Mouse (Mus musculus) intestine, embryonic 15.5 days (tissue): ENCODE data around the gene Fam104a. TPM values are rescaled to one million over a fixed set of nuclear protein-coding genes. Genes with fewer than 3 reads are reported as not detected.

Experiments used
- ATAC-seq: fragments of 200-750 bp; cut with Nextera tagmentation; 2 replicates; pipeline ENCODE4 v1.8.0; 2017; ENCODE audit warnings: moderate TSS enrichment, moderate library complexity
- H3K27ac ChIP-seq: fragments of 300-500 bp; sonication (generic); 2 replicates; pipeline ENCODE4 v1.5.1; 2015; ENCODE audit warnings: mild to moderate bottlenecking, inconsistent platforms
- H3K27me3 ChIP-seq: fragments of 300-500 bp; sonication (generic); replicated peaks from 2 replicates; pipeline ENCODE4 v1.6.1; 2015; ENCODE audit warnings: inconsistent platforms
- H3K36me3 ChIP-seq: fragments of 300-500 bp; sonication (generic); 2 replicates; pipeline ENCODE4 v1.6.1; 2015; ENCODE audit warnings: inconsistent platforms
- H3K4me1 ChIP-seq: fragments of 300-500 bp; sonication (generic); replicated peaks from 2 replicates; pipeline ENCODE4 v1.6.1; 2015; ENCODE audit warnings: inconsistent platforms
- H3K4me2 ChIP-seq: fragments of 300-500 bp; sonication (generic); replicated peaks from 2 replicates; pipeline ENCODE4 v1.6.1; 2015; ENCODE audit warnings: mild to moderate bottlenecking, inconsistent platforms
- H3K4me3 ChIP-seq: fragments of 300-500 bp; sonication (generic); replicated peaks from 2 replicates; pipeline ENCODE4 v1.5.1; 2015; ENCODE audit warnings: inconsistent platforms
- H3K9ac ChIP-seq: fragments of 300-500 bp; sonication (generic); 2 replicates; pipeline ENCODE4 v1.6.1; 2015; ENCODE audit warnings: inconsistent platforms
- H3K9me3 ChIP-seq: fragments of 300-500 bp; sonication (generic); 2 replicates; pipeline ENCODE4 v1.6.1; 2016; ENCODE audit warnings: inconsistent platforms
- WGBS: fragments of 180-500 bp; shearing (Covaris S2); methylation state at CpG from one replicate; pipeline ENCODE4 v1.1.7; 2015; 5-methylcytosine and 5-hydroxymethylcytosine counted together
- polyA plus RNA-seq: library from polyadenylated mRNA; unstranded; fragments of >200 nt; fragmentation: Nextera tagmentation; extraction: Ambion mirVana; gene quantifications from 2 replicates; pipeline ENCODE4 v1.2.1, GENCODE M21; 2015

Gene Fam104a
- polyA plus RNA-seq, 1 experiment from 2014 or later: 42.6 TPM

DNA sequence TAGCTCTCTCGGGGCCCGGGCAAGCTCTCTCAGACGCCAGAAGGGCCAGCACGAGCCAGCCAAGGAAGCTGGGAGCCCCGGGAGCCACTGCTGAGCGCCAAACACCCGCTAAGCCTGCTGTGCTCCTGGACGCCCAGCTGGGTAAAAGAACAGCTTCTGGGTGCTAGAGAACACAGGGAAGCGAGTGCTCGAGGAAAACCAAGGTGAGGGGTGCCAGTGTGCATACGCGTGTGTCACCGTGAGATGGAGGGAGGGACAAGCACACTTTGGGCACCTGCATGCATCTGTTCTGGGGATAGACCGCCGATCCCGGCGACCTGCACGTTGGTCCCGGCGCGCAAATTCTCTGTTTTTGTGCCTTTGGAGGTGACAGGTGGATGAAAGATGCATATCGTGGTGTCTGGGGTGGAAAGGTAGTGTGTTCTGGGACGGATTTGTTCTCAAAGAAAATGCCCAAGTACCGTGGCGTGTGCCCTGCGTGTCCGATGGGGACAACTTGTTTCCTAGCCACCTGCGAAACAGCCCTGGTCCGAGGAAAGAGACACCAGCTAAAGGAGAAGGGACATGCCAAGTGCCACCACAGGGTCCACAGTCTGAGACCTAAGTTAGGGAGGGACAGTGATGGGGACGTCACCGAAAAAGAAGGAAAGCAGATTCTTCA, 64.4 kb downstream of the Fam104a start:
- H3K9me3 ChIP-seq: no peaks in the 10 kb centered on the region
- ATAC-seq: peak; percentile 19
- peaks cover 43% of the 10 kb centered on the region for H3K27me3 ChIP-seq
- 3% methylated on average over 31 of the region's 31 CpGs for whole genome bisulfite sequencing
- H3K4me3 ChIP-seq: peak overlapping the region; percentile 44
- no peak overlapping the region for H3K27ac ChIP-seq
- peaks cover 24% of the 10 kb centered on the region for H3K4me1 ChIP-seq
- H3K36me3 ChIP-seq: no peaks in the 10 kb centered on the region
- H3K9ac ChIP-seq: peak overlapping the region; percentile 40
- H3K4me2 ChIP-seq: peak overlapping the region; percentile 96

- Histone ChIP-seq H3K9ac (peak within 1 kb of the TSS; percentile 40), H3K4me3 (peak within 1 kb of the TSS; percentile 44), H3K4me2 (peak within 1 kb of the TSS; percentile 96), H3K27me3 (peaks cover 43% of the 10 kb centered on the region), H3K4me1 (peaks cover 24% of the 10 kb centered on the region), H3K9me3 (no peaks in the 10 kb centered on the region), H3K36me3 (no peaks in the 10 kb centered on the region), H3K27ac (no peak within 1 kb of the TSS)
- WGBS: under 1% methylated on average over 54 of the region's 54 CpGs
- peak; percentile 75 for ATAC-seq
Observed at GRCm38 (mm10) chr11:113618672-113619419, 65.1 kb downstream of the Fam104a start, which contains the start of gene Sstr2. TSS of gene Sstr2 (plus strand) at chr11:113619342.

DNA sequence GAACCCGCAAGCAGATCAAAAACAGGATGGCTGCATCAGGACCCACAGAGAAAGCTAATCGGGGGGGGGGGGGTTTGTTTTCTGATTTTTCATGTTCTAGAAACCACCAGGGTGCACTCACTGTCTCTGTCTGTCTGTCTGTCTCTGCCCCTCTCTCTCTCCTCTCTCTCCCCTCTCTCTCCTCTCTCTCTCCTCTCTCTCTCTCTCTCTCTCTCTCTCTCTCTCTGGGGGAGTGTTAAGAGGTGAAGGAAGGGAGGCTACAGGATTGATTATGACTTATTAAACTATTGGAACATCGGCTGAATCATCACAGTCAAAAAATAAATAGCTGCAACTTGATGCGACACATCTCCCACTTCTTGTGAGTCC, 65.7 kb downstream of the Fam104a start:
- no peaks in the 10 kb centered on the region for H3K36me3 ChIP-seq
- H3K4me1 ChIP-seq: peaks cover 24% of the 10 kb centered on the region
- no peaks in the 10 kb centered on the region for H3K9me3 ChIP-seq
- no peak overlapping the region for H3K9ac ChIP-seq
- no peak overlapping the region for H3K27ac ChIP-seq
- peaks cover 43% of the 10 kb centered on the region for H3K27me3 ChIP-seq
- ATAC-seq: no peak
- peak overlapping the region; percentile 44; the same call in 1 of the 2 replicates for H3K4me3 ChIP-seq
- H3K4me2 ChIP-seq: peak overlapping the region; percentile 96
- whole genome bisulfite sequencing: 28% methylated on average over 4 of the region's 4 CpGs

DNA sequence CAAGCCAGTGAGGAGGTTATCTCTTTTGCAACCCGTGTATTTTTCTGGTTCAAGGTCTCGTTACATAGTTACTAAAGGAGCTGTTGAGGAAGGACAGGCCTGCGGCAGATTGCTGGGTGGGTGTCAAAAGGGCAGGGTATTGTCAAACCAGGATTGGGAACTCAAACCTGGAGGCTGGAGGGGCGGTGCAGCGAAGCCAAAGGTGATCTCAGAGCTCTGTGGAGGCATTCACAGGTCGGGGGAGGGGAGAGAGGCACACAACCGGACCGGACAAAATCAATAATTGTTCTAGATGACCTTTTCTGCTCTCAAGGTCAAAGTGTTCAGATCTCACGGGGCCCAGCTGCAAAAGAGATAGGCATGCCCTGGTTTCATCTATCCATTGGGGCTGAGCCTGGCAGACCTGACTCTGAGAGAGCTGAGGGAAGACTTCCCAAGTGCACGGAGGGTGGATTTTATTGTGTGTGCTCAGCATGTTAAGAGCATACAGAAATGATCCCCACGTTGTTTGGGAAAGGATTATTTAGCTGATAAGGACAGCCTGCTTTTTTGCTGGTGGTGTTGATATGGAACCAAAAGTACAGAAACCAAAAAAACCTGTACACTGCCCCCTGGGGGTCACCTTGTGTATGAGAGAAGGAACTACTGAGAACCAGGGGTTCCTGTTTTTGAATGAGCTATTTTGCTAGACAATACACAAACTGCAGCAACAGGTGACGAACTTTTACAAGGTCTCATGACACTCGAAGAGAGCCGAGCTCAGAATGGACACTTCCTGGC, 66.6 kb downstream of the Fam104a start:
- ATAC-seq: peak; percentile 64
- Histone ChIP-seq H3K4me2 (peak overlapping the region; percentile 96), H3K9me3 (no peaks in the 10 kb centered on the region), H3K4me1 (peaks cover 25% of the 10 kb centered on the region), H3K4me3 (no peak overlapping the region), H3K36me3 (no peaks in the 10 kb centered on the region), H3K9ac (no peak overlapping the region), H3K27ac (no peak overlapping the region), H3K27me3 (peaks cover 43% of the 10 kb centered on the region)
- 30% methylated on average over 14 of the region's 14 CpGs for whole genome bisulfite sequencing

DNA sequence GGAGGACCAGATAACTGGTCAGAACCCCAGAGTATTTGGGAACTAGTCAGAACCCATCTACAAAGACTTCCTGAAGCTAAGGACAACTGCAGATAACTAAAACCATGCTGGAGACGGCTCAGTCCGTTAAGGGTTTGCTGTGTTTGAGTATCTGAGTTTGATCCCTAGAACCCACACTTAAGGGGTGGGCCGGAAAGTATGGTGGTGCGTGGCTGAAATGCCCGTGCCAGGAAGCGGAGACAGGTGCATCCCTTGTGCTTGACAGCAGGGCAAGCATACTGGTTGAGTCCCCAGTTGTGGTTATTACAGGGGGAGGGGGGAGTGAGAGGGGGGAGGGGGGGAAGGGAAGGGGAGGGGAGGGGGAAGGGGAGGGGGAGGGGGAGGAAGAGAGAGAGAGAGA, 69.5 kb downstream of the Fam104a start:
- no peak overlapping the region for H3K9ac ChIP-seq
- H3K27ac ChIP-seq: no peak overlapping the region
- peaks cover 17% of the 10 kb centered on the region for H3K27me3 ChIP-seq
- no peak overlapping the region for H3K4me2 ChIP-seq
- 84% methylated on average over 6 of the region's 6 CpGs for WGBS
- no peaks in the 10 kb centered on the region for H3K9me3 ChIP-seq
- H3K36me3 ChIP-seq: no peaks in the 10 kb centered on the region
- H3K4me1 ChIP-seq: peaks cover 36% of the 10 kb centered on the region
- no peak for ATAC-seq
- H3K4me3 ChIP-seq: no peak overlapping the region

- peak; percentile 56 for ATAC-seq
- Histone ChIP-seq H3K4me1 (peaks cover 19% of the 10 kb centered on the region), H3K36me3 (no peaks in the 10 kb centered on the region), H3K27me3 (0 out of 2 replicates have a peak, but pooled peaks cover 3% of the 10 kb centered on the region), H3K9me3 (no peaks in the 10 kb centered on the region), H3K9ac (no peak overlapping the region), H3K27ac (peak overlapping the region; percentile 40; the same call in 1 of the 2 replicates), H3K4me2 (peak overlapping the region; percentile 41), H3K4me3 (no peak overlapping the region)
- 21% methylated on average over 24 of the region's 24 CpGs for WGBS
Observed at GRCm38 (mm10) chr11:113611664-113612611, 72.0 kb downstream of the Fam104a start.

Other genes starting within 250 kb of the Fam104a start
- 0.65 and 1.4 TPM in 2 replicates for gene Sstr2, start 64.8 kb downstream of the Fam104a start, polyA plus RNA-seq
- gene Cog1, start 35.0 kb downstream of the Fam104a start, polyA plus RNA-seq: 26.0 and 26.4 TPM in 2 replicates
- 40.8 and 45.7 TPM in 2 replicates for gene Slc39a11, start 34.1 kb downstream of the Fam104a start, polyA plus RNA-seq
- gene D11Wsu47e, start 257 bp upstream of the Fam104a start, polyA plus RNA-seq: 14.6 and 17.8 TPM in 2 replicates
- 0.18 TPM in 1 of 2 replicates, not detected in the other for gene Cpsf4l, start 25.9 kb upstream of the Fam104a start, polyA plus RNA-seq
- gene Cdc42ep4, start 67.7 kb upstream of the Fam104a start, polyA plus RNA-seq: 54.4 and 57.8 TPM in 2 replicates